Mouse (Mus musculus): ENCODE data around the gene Kank3.

GRCm38 (mm10) chr17:33779271-33779966, 30.9 kb upstream of the Kank3 start:
- no peak for TF ChIP-seq CTCF (conservative IDR thresholded peaks at IDR 0.05; ENCODE audit: low read length)
- no peak for TF ChIP-seq NANOG (IDR thresholded peaks at IDR 0.05; ENCODE audit: borderline replicate concordance, low read length)

Data from E14TG2a.4 (cell line).